Comparison of ENCODE assay signal across 8 mouse cellular contexts in genomic region chr1:180402481-180403081, GRCm38 (mm10).
A peak's percentile ranks its signal among the peaks of the same experiment; 100 is the strongest.
DNase-seq lines count a peak whose midpoint lies in the region; ATAC-seq and TF ChIP-seq lines count a peak whose summit lies in the region.

No protein-coding gene starts in this region.

- H3K36me3 ChIP-seq in heart, embryonic 13.5 days = no peaks in the 10 kb centered on the region
- H3K36me3 ChIP-seq in limb, embryonic 14.5 days (ENCODE audit: control insufficient read depth, insufficient read depth, low read length) = no peaks in the 10 kb centered on the region
- H3K36me3 ChIP-seq in stomach, embryonic 14.5 days (ENCODE audit: control insufficient read depth, insufficient read depth, low read length) = no peaks in the 10 kb centered on the region

- H3K27ac ChIP-seq in heart, embryonic 13.5 days (replicated peaks) = peak overlapping the region; percentile 95
- peak overlapping the region; percentile 90 for H3K27ac ChIP-seq in limb, embryonic 14.5 days (replicated peaks; ENCODE audit: low read depth, low read length)
- H3K27ac ChIP-seq in stomach, embryonic 14.5 days (ENCODE audit: low read length) = peak overlapping the region; percentile 96

- no peak for DNase-seq in lung, adult 2 months
- DNase-seq in lung, postnatal 14 days = no peak
- no peak for DNase-seq in limb, embryonic 14.5 days (ENCODE audit: low spot score)
- DNase-seq in cerebellum, postnatal 14 days = no peak
- no peak for DNase-seq in spleen, postnatal 10 days (ENCODE audit: low spot score in 2 of 2)
- DNase-seq in urinary bladder, postnatal 14 days (ENCODE audit: low spot score) = no peak

- H3K4me3 ChIP-seq in lung, adult 2 months (replicated peaks; ENCODE audit: extremely low read depth, low read depth, low read length) = no peak overlapping the region
- H3K4me3 ChIP-seq in heart, embryonic 13.5 days = no peak overlapping the region
- no peak overlapping the region for H3K4me3 ChIP-seq in limb, embryonic 14.5 days (replicated peaks; ENCODE audit: low read length)
- no peak overlapping the region for H3K4me3 ChIP-seq in stomach, embryonic 14.5 days (ENCODE audit: low read depth, low read length)

- no peak overlapping the region for H3K9ac ChIP-seq in heart, embryonic 13.5 days
- H3K9ac ChIP-seq in limb, embryonic 14.5 days (ENCODE audit: low read depth, low read length, severe bottlenecking) = no peak overlapping the region
- H3K9ac ChIP-seq in stomach, embryonic 14.5 days (replicated peaks; ENCODE audit: low read depth, low read length) = no peak overlapping the region

- no peak for ATAC-seq in heart, embryonic 13.5 days (ENCODE audit: extremely low read depth, insufficient number of reproducible peaks, low FRiP score, low TSS enrichment)
- no peak for ATAC-seq in limb, embryonic 14.5 days (ENCODE audit: low FRiP score, low read depth)
- ATAC-seq in stomach, embryonic 14.5 days (ENCODE audit: insufficient number of reproducible peaks, insufficient read depth, low FRiP score, low read depth) = no peak

- TF ChIP-seq POLR2A in lung, adult 2 months (IDR thresholded peaks at IDR 0.05; ENCODE audit: borderline replicate concordance, extremely low read depth, low read depth, low read length) = peak; percentile 31; the same call in 1 of the 2 replicates
- no peak for TF ChIP-seq POLR2A in limb, embryonic 14.5 days (IDR thresholded peaks at IDR 0.05; ENCODE audit: borderline replicate concordance, extremely low read depth, insufficient read depth, insufficient read length)

- 33% methylated on average over 11 of the region's 11 CpGs for WGBS in lung, adult 2 months
- 55% methylated on average over 11 of the region's 11 CpGs for WGBS in heart, embryonic 13.5 days
- 76% methylated on average over 11 of the region's 11 CpGs for WGBS in limb, embryonic 14.5 days
- WGBS in stomach, embryonic 14.5 days = 50% methylated on average over 11 of the region's 11 CpGs

- H3K4me2 ChIP-seq in heart, embryonic 13.5 days = no peak overlapping the region
- H3K4me2 ChIP-seq in limb, embryonic 14.5 days (replicated peaks; ENCODE audit: low read depth, low read length, severe bottlenecking) = no peak overlapping the region
- H3K4me2 ChIP-seq in stomach, embryonic 14.5 days (replicated peaks; ENCODE audit: low read depth, low read length) = no peak overlapping the region

- no peak for TF ChIP-seq CTCF in lung, adult 2 months (IDR thresholded peaks at IDR 0.05; ENCODE audit: insufficient read depth, low read length)

- H3K4me1 ChIP-seq in lung, adult 2 months (ENCODE audit: control insufficient read depth, insufficient read depth, low read length) = peaks cover 72% of the 10 kb centered on the region
- H3K4me1 ChIP-seq in heart, embryonic 13.5 days = peaks cover 79% of the 10 kb centered on the region
- peaks cover 53% of the 10 kb centered on the region for H3K4me1 ChIP-seq in limb, embryonic 14.5 days (ENCODE audit: control insufficient read depth, insufficient read depth, low read length)
- H3K4me1 ChIP-seq in stomach, embryonic 14.5 days (ENCODE audit: control insufficient read depth, insufficient read depth, low read length) = peaks cover 58% of the 10 kb centered on the region

- H3K27me3 ChIP-seq in heart, embryonic 13.5 days (replicated peaks) = no peaks in the 10 kb centered on the region
- H3K27me3 ChIP-seq in limb, embryonic 14.5 days (ENCODE audit: control insufficient read depth, insufficient read depth, low read length) = no peaks in the 10 kb centered on the region
- no peaks in the 10 kb centered on the region for H3K27me3 ChIP-seq in stomach, embryonic 14.5 days (ENCODE audit: control insufficient read depth, insufficient read depth, low read length)

- no peaks in the 10 kb centered on the region for H3K9me3 ChIP-seq in heart, embryonic 13.5 days
- no peaks in the 10 kb centered on the region for H3K9me3 ChIP-seq in limb, embryonic 14.5 days (ENCODE audit: control insufficient read depth, low read length)
- H3K9me3 ChIP-seq in stomach, embryonic 14.5 days (ENCODE audit: control insufficient read depth, low read depth, low read length) = no peaks in the 10 kb centered on the region
